Mouse (Mus musculus) cortical plate, adult 2 months (tissue): ENCODE measurements around the gene Hsd17b14.

Experiments used
- CTCF ChIP-seq: fragments of 200-500 bp; IDR thresholded peaks from 2 replicates; pipeline ENCODE4 v1.5.1; 2011; ENCODE audit warnings: mild to moderate bottlenecking, control low read depth, low read length; ENCODE audit not compliant: insufficient read depth; ENCODE audit errors: extremely low read depth
- POLR2A ChIP-seq: fragments of 200-500 bp; IDR thresholded peaks from 2 replicates; pipeline ENCODE4 v1.6.1; 2011; ENCODE audit warnings: mild to moderate bottlenecking, low read length, control low read depth; ENCODE audit not compliant: insufficient read depth; ENCODE audit errors: extremely low read depth

- TF ChIP-seq CTCF (no peak), POLR2A (no peak)
Measured at GRCm38 (mm10) chr7:45571966-45572365, 17.3 kb downstream of the Hsd17b14 start.
